Mouse (Mus musculus) T-helper 1 cell (primary cell): ENCODE measurements around the gene Asxl1.

Experiments
- in situ Hi-C: fragments of 300-600 bp; cut with MboI, MseI; formaldehyde crosslinking; loops from one replicate; pipeline ENCODE4 v1.15.1; 2025; ENCODE audit warnings: high pct_unique_total_duplicates

The Asxl1 gene

GRCm38 (mm10) chr2:153411557-153411956 is 65.9 kb downstream of the Asxl1 start:
- in situ Hi-C loops = no loop called here

DNA sequence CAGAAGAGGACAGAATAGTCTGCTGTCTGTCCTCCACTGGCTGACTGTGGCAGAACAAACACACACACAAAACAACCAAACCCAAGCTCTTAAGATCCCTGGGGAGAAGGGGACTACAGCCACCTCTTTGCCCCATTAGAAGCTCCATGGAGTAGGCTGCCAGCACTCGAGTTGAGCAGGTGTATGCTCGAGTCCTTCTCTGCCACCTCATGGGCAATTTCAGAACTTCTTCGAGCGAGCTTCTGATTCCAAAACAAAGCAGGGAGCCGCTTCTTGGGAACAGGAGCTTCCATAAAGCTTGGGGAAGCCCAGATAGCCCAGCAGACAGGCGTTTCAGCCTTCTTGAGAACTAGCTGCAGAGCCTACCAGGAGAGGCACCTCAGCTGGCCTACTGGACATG is 66.9 kb downstream of the Asxl1 start:
- in situ Hi-C loops = no loop called here

DNA sequence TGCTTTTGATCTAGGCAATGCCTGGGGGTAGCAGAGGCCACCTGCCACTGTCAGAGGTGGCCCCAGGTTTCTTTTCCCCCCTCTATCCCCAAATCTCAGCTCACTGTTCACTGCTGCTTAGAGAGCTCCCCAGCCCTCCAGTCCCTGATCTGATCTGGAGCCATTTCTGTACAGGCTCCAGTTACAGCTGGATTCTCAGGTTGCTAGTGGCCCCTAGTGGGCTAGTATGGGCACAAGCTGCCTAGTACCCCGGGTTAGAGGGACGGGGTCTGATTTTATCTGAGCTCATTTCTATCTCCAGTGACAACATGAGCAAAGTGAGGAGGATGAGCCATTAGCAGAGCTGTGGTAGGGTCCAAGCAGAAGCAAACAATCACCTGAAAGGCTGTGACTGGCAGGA is 69.0 kb downstream of the Asxl1 start:
- in situ Hi-C loops = no loop called here

- in situ Hi-C loops = no loop called here
Measured at GRCm38 (mm10) chr2:153417841-153418240, 72.2 kb downstream of the Asxl1 start.

GRCm38 (mm10) chr2:153418381-153418780 is 72.8 kb downstream of the Asxl1 start:
- in situ Hi-C loops = no loop called here

DNA sequence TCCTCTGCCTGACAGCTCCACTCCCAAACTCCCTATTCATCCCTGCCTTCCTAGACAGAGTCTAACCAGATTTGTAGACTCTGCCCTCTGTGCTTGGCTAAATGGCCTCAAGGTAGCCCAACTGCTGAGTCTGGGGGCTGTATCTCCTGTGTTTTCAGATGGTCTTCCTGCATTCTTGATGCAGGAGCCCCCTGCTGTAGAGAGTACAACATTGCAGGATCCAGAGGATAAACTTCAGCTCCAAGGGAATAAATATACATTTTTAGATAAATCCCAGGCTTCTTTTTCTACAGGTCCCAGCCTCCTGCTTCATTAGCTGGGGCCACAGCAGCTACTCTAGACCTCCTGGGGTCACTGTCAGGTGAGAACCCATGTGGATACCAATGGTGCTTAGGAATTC is 75.6 kb downstream of the Asxl1 start:
- in situ Hi-C loops = no loop called here

DNA sequence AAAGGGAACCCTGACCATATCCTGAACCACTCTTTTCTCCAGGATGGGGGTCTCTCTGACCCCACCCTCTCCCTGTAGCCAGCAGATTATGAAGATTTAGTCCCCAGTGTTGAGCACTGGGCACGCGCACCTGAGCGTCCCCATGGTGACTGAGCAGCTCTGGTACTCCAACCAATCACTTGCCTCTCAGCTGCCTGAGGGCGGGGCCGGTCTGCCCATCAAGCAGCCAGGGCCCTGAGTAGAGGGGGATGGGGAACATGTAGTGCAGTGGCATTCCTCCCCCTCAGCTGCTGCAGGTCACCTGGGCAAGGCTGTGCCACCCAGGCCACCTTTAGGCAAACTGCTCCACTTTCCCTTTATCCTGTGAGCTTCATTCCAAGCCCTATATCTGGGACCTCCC is 76.4 kb downstream of the Asxl1 start:
- in situ Hi-C loops = no loop called here

GRCm38 (mm10) chr2:153423113-153423512 is 77.5 kb downstream of the Asxl1 start:
- in situ Hi-C loops = no loop called here

DNA sequence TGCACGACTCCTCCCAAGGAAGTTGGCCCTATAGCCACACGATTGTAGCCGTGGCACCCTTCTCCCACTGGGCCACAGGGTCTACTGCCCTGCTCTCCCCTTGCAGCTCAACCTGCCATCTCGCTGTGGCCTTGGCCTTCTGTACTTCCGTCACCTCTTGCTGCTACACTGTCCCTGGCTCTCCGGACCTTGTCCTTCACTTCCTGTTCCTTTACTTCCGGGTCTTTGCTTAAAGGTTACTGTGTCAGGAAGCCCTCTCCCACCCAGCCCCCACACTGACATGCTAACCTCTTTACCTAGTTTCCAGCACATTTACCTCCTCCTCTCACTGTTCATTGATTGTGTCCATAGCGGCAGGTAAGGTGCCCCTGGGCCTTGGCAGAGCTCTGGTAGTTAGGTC is 78.9 kb downstream of the Asxl1 start:
- in situ Hi-C loops = no loop called here

DNA sequence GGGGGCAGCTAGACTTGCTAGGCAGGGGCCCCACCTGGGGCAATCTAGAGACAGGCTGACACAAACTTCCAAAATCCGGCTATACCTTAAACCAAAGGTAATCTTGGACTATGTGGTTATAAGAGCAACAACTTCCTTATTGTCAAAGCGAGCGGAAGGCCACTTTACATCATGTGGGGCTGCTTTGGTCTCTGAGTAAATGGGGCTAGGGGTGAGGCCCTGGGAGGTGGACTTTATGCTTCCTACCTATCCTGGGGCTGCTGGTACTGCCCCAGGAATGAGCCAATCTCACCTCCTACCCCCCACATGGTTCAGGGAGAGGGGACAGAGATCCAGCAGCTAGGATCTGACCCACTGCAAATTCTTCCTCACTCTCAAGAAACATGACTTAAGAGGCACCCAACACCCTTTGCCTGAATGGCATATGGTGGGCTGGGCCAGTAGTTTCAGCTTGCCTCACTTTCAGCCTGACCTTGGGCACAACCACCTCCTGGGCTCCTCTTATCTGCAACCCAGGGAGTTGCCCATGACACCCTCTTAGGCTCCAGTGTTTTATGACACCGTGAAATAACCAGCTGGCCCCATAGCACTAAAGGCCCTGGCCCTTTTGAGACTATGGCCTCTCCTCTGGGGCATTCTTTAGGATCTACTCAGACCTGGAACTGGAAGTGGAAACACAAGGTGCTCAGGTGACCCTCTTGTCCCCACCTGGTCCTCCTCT is 79.7 kb downstream of the Asxl1 start:
- in situ Hi-C loops = no loop called here

- in situ Hi-C loops = no loop called here
Measured at GRCm38 (mm10) chr2:153425998-153426670, 80.5 kb downstream of the Asxl1 start.

- in situ Hi-C loops = no loop called here
Measured at GRCm38 (mm10) chr2:153426931-153427330, 81.3 kb downstream of the Asxl1 start.

- in situ Hi-C loops = no loop called here
Measured at GRCm38 (mm10) chr2:153428485-153428884, 82.9 kb downstream of the Asxl1 start.

GRCm38 (mm10) chr2:153430571-153430970 is 84.9 kb downstream of the Asxl1 start:
- in situ Hi-C loops = no loop called here

- in situ Hi-C loops = no loop called here
Measured at GRCm38 (mm10) chr2:153432492-153432891, 86.9 kb downstream of the Asxl1 start.

GRCm38 (mm10) chr2:153433859-153434258 is 88.2 kb downstream of the Asxl1 start:
- in situ Hi-C loops = no loop called here

- in situ Hi-C loops = no loop called here
Measured at GRCm38 (mm10) chr2:153434880-153435831, 89.5 kb downstream of the Asxl1 start.

GRCm38 (mm10) chr2:153436641-153437305 is 91.1 kb downstream of the Asxl1 start:
- in situ Hi-C loops = no loop called here

- in situ Hi-C loops = no loop called here
Measured at GRCm38 (mm10) chr2:153437306-153437659, 91.7 kb downstream of the Asxl1 start.

- in situ Hi-C loops = no loop called here
Measured at GRCm38 (mm10) chr2:153440755-153441154, 95.1 kb downstream of the Asxl1 start.

- in situ Hi-C loops = no loop called here
Measured at GRCm38 (mm10) chr2:153441228-153441627, 95.6 kb downstream of the Asxl1 start.

GRCm38 (mm10) chr2:153442720-153443119 is 97.1 kb downstream of the Asxl1 start:
- in situ Hi-C loops = no loop called here
